Mouse (Mus musculus) c-Kit-positive CD71-positive TER-119-positive erythroid progenitor cells, embryonic 14.5 days (primary cell): ENCODE data around the gene Enpp5.

Experiments used
- DNase-seq: peaks from one replicate; pipeline ENCODE4 v3.0.0-alpha.2; 2013; ENCODE audit warnings: low spot score

The Enpp5 gene

GRCm38 (mm10) chr17:44078631-44079350 lies at the start of gene Enpp5:
Gene Enpp5 (plus strand): TSS chr17:44078813.
- DNase-seq = peak; percentile 60

DNA sequence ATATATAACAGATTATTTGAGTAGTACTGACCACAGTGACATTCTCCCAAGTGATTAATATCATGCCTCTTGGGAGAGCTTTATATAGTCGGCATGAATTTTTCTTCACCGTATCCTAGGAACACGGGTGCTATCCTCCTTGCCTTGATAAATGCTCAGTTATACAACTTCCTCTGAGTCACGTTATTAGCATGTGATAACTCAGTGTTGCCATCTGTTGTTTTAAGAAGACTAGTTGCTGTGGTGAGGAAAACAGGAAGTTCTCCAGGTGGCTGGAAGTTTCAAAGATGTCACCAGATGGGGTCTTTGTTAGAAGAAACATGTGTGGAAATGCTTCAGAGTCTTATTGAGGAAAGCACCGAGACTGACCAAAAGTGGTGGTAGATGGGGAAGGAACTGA lies 49.0 kb upstream of the Enpp5 start:
- DNase-seq = no peak

DNA sequence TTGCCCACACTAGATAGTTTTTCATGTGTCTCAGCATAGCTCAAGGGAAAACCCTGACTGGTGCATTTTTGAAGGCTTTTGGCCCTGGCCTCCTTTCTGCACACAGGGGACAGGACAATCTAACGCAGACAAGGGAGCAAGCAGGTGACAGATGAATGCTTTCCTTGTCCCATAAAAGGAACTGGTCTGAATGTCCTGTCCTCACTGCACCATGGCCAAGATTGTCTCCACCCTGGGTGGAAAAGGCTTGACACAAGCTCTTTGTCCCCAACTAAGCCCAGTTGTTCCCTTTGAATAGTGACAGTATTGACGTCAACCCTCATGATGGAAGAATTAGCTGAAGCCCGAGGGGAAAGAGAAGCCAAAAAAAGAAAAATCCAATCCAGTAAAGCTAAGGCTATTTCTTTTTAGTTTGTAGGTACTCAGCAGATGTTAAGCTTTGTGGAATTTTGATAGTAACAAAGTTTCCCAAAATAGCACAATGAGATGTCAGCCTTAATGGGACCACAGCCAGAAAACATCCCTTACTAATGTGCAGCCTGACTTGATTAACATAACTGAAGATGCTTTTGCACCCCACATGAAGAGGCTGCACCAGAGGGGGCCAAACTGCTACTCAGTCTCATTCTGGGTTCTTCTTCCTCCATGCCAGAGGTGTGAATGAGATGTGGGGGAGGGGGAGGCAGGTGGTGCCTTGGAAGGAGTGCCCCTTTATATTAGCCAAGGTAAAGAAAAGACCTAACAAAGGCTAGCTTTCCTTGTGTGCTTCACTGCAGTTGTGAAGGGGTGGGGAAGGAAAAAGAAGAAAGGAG lies 47.6 kb upstream of the Enpp5 start:
- no peak for DNase-seq

DNA sequence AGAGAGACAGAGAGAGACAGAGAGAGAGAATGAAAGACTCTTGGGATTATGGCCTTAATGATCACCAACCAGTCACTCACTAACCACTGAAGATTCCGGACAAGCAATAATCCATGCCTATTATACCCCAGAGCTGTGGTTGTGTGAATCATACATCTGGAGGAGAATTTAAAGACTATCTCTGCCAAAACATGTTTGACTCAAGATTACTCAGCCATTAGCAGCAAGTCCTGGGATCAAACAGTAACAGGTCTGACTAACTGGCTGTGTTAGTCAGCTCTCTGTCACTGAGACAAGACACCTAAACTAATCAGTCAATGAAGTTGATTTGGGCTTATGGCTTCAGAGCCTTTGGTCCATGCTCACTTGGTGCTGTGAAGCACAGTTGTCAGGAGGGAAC lies 43.6 kb upstream of the Enpp5 start:
- no peak for DNase-seq

- no peak for DNase-seq
Measured at GRCm38 (mm10) chr17:44038656-44039055, 40.0 kb upstream of the Enpp5 start.

- no peak for DNase-seq
Measured at GRCm38 (mm10) chr17:44040449-44040848, 38.2 kb upstream of the Enpp5 start.

- DNase-seq = no peak
Measured at GRCm38 (mm10) chr17:44042301-44042700, 36.3 kb upstream of the Enpp5 start.

GRCm38 (mm10) chr17:44042861-44043260 lies 35.8 kb upstream of the Enpp5 start:
- DNase-seq = no peak

DNA sequence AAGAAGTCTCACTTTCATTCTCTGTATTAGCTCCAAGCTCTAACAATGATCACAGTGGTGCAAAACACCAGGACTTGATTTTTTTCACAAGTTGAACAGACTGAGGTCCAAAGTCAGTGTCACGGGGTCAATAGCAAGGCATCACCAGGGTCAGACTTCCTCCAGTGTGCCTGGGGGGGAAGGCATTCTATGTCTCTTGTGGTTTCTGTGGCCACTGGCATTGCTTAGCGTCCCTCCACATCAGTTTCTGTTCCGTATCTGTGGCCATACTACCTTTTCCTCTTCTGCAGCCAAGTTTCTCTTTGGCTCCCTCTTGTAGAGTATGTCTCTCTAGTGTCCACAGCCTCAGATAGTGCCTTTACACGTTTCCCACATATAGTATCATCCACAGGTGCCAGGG lies 25.2 kb upstream of the Enpp5 start:
- no peak for DNase-seq

DNA sequence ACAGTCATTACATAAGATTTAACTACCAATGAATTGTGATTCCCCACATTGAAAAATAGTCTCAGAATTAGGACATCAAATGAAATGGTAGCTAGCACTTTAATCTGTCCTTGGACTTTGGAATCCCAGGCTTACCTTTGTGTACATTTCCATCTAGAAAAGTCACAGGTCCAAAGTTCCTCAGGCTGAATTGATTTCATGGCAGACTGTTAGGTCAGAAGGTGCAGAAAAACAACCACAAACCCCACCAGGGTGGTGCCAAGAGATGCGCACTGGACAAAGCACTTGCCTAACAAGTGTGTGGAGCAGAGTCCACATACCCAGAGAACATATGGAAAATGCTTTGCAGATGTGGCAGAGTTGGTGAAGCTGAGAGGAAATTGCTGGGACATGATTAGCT lies 21.5 kb upstream of the Enpp5 start:
- DNase-seq = no peak

DNA sequence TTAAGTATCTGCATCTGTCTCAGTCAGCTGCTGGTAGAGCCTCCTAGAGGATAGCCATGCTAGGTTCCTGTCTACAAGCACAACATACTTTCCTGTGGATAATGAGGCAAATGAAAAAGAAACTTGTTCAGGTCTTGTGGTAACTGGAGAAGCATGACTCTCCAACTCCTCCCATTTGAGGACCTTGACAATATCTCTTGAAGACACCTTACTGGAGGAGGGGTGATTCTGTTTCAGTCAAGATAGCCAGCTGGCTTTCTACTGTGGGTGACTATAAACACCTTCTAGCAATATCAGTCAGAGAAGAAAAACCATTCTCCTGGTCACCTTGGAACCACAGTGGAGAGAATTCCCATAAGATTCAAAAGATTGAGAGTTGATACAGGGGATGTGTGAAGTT lies 20.5 kb upstream of the Enpp5 start:
- peak; percentile 31 for DNase-seq

DNA sequence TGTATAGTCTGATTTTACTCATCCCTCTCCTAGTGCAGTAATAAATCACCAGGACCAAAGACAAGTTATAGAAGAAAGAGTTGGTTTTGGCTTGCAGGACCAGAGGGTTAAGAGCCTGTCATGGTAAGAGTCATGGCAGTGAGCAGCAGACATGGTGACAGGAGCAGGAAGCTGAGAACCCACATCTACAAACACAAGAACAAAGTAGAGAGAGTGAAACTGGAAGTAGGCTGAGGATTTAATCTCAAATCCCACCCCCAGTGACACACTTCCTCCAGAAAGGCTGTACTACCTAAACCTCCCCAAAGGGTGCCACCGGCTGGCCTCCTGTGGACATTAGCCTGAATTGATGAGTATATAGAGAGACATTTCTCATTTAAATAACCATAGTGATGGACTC lies 17.8 kb upstream of the Enpp5 start:
- no peak for DNase-seq

- no peak for DNase-seq
Measured at GRCm38 (mm10) chr17:44061289-44061890, 17.2 kb upstream of the Enpp5 start.

DNA sequence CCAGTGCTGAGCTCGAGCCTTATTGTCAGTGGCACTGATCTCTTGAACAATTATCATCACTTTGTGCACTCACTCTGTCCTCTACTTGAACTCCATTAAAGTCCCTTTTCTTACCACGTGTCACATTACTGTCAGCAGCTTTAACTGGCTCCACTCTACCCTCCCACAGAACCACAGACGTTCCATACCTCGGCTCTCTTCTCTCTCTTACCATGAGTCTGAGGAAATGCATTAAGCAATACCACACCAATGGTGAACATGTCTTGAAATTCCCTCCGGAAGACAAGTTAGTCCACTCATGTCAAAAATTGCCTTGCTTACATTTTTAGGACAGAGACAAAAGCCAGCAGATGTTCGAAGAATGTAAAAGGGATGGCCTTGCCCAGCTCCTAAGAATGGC lies 9.7 kb upstream of the Enpp5 start:
- no peak for DNase-seq

DNA sequence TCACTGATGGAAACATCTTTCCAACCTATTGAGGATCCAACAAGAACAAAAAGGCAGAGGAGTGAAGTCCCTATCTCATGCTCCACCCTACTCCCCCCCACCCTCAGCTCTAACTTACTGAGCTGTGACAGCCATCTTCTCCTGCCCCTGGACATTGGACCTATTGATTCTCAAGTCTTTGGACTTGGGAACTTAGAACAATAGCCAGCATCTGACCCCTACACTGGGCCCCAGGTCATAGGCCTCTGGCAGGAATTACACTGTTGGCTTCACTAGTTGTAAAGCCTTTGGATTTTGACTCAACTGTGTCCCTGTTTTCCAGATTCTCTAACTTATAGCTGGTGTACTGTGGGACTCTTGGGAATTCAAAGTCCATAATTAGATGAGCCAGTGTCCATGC lies 6.9 kb upstream of the Enpp5 start:
- no peak for DNase-seq

- DNase-seq = no peak
Measured at GRCm38 (mm10) chr17:44075601-44076000, 3.0 kb upstream of the Enpp5 start.

DNA sequence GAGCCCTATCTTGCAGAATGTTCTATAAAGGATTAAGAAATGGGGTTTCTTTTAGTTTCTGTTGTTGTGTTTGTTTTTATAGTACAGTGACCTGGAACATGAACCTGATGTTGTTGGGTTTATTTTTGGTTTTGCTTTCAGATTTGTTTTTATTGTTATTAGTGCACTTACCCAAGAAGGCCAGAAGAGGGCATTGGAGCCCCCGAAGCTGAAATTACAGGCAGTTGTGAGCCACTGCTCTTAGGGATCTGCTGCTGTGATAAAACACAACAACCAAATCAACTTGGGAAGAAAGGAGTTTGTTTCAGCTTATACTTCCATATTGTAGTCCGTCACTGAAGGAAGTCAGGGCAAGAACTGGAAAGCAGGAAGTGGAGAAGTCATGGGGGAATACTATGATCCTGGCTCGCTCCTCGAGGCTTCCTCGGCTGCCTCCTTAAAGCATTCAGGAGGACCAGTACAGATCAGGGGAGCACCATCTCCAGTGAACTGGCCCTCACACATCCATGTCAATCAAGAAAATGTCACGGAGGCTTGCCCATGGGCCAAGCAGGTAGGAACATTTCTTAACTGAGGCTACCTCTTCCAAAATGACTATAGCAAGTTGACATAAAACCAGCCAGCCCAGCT lies 2.4 kb upstream of the Enpp5 start:
- DNase-seq = peak; percentile 35

GRCm38 (mm10) chr17:44077146-44077842 lies 1.3 kb upstream of the Enpp5 start:
- no peak for DNase-seq

DNA sequence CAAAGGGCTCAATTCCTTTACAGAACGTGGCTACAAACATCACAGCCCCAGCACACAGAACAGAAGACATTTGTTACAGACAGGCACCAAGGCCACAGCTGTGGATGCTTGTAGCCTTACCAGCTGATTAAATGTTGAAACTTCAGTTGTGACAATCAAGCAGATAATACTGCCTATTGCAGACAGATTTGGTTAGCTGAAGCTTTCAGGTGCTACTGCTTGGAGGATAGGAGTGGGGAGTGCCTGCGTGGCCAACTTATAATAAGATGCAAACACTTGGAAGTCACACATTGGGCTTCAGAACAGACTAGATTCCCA lies 811 bp upstream of the Enpp5 start:
- DNase-seq = no peak

- DNase-seq = no peak
Measured at GRCm38 (mm10) chr17:44083156-44083555, 4.5 kb downstream of the Enpp5 start.

DNA sequence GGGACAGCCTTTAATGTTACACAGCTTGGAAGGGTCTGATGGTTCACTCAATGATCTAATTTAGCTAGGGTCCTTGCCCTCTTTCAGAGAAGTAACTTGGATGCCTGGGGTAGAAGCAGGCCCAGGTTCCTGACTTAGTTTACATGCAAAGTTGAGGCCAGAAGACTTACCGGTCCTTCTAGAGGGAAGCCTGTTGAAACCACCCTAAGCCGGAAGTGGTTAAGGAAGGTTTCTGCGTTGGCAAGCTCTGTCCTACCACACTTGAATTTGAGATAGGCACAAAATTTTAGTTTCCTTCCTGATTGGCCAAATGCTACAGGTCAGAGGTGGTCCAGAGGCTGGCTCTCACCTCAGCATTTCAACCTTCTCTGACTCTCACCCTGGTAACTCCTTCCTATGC lies 9.6 kb downstream of the Enpp5 start:
- DNase-seq = no peak

GRCm38 (mm10) chr17:44090916-44091315 lies 12.3 kb downstream of the Enpp5 start:
- DNase-seq = no peak
